Mouse (Mus musculus) urinary bladder, postnatal 10 days (tissue): ENCODE data around the gene Atrip.

Experiments
- DNase-seq: peaks from one replicate; pipeline ENCODE4 v3.0.0; 2022; ENCODE audit warnings: low spot score

The Atrip gene

DNA sequence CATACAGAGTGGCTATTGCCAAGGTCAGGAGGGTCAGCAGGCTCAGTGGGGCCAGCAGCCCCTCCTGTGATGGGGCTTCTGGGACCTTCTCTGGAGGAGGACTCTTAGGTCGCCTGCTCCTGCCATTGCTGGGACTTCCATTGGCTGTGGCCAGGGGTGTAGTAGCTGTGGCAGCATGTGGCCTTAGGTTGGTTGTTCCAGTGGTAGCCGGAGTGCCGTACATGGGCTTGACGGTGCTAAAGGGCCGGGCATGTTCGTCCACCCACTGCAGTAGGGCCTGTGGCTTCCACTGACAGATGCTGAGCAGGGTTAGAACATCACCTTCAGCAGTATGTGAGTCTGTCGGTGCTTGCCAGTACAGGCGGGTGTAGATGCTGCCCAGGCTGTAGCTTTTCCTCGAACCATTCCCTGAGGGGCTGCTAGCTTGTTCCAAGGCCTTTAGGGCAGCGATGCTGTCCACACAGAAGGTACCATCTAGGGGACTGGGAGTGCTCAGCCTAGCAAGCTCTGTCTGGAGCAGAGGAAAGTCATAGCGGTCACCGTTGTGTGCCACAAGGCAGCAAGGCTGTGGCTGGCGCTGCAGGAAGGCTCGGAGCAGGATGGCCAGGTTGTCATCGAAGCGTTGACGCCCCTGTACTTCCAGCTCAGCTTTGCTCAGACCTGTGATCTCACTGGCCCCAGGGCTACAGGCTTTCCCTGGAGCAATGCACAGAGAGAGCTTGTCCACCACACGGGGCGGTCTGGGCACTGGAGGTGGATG, 15.7 kb downstream of the Atrip start:
- DNase-seq, result no peak

DNA sequence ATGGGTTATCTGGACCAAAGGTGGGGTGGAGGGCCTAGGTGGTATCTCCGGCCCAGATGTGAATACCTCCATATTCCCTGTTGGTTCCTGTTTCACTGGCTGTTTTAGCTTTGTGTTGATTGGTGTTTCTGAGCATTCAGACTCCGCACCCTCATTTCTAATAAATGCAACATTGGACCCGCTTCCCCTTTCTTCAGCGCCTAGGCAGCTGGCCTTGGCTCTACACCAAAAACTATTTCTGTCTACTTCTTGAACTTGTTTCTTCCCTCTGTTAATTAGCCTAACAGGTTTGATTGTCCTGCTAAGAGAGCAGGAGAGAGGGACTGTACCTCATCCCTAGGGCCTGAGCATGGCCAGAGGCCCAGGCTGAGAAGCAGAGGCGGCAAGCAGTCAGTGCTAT, 16.4 kb downstream of the Atrip start:
- no peak for DNase-seq

DNA sequence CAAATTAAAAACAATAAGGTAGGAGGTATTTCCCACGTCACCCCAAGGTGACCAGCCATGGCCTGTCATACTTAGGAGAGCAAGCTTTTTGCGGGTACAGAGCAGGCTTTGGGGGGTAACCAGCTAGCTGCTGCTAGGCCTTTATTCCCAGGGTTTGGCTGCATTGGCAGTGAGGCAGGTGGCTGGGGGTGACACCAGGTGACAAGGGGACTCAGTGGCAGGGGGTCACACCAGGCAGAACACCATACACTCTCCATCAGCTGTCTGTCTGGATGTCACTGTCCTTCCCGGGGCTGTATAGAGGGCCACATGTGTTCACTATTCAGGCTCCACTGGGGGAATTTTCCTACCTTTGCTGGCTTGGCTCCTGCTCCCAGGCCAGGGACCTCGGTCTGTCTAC, 17.0 kb downstream of the Atrip start:
- DNase-seq, result no peak

DNA sequence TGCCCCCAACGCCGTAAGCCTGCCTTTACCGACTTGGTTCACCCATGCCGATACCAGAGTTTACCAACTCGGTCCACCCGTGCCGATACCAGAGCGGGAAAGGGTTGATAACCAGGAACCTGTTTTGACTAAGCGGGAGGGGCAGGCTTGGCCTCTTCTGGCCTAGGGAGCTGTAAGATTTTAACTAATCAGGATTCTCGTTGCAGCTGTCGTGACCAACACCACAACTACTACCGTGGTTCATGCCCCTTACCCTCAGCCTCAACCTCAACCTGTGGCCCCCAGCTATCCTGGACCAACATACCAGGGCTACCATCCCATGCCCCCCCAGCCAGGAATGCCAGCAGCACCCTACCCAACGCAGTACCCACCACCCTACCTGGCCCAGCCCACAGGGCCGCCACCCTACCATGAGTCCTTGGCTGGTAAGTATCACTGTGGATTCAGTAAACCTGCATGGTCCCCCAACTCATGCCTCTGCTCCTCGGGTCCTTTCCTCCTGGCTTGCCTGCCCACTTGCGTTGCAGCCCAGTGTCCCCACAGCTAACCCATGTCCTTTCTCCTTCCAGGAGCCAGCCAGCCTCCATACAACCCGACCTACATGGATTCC, 17.7 kb downstream of the Atrip start:
- DNase-seq, result no peak

DNA sequence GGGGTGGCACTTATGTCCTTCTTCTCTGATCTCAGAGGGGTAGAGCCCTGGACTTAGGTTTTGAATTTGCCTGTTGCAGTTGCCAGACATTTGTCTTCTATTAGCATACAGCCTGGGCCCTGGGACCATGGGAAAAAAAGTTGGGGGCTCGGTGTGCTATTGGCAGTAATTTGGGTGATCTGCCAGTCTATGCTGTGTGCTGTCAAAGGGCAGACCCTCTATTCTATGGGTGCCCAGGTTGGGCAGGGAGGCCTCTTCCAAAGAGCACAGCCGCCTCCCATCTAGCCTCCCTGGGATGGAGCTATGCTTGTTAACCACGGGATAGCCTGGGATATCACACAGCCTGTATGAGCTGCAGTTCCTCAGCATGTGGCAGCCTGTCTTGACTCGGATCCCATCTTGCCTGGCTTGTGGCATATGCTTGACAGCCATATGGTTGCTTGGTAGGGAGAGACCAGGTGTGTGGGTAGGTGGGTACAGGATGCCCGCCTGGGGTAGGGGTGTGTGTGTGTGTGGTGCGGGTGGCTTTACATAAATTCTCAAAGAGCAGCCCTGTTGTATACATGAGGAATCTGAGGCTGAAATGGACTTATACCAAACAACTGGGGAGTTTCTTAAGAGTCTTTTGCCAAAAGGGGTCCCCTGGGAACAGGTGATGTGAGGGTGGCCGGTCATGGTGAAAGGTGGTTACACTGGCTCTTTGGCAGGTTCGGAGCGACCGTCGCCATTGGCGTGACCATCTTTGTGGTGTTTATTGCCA, 18.5 kb downstream of the Atrip start:
- DNase-seq, result no peak

DNA sequence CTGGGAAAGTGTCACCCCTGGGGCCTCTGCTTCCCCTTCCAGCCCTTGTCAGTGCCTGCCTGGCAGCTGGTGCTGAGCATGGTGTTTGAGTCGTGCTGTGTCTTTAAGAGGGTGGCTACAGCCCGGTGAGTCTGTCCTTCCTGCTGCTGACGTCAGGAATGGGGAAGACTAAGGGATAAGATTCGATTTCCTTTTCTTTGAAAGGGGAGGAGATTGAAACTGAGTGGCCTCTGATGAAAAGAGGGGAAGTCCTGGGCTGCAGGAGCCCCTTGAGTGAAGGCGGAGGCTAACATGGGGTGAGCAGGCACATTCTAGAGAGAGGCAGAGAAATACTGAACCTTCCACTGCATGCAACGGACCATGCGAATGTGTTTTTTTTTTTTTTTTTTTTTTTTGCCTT, 19.2 kb downstream of the Atrip start:
- no peak for DNase-seq

DNA sequence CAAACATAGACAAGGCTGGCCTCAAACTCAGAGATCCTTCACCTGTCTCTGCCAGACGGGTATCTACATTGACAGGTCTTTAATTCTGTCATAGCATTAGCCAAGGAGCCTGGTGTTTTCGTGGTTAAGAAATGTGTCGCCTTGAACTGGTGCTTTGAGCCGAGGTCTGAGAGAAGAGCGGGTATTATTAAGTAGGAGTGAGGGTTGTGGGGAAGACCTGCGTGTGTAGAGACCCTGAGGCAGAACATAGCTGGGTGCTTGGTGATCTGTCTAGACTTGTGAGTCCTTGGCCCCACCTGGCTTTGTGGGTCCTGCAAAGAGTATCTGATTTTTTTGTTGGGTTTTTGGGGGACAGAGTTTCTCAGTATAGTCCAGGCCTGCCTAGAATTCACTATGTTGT, 20.1 kb downstream of the Atrip start:
- no peak for DNase-seq

DNA sequence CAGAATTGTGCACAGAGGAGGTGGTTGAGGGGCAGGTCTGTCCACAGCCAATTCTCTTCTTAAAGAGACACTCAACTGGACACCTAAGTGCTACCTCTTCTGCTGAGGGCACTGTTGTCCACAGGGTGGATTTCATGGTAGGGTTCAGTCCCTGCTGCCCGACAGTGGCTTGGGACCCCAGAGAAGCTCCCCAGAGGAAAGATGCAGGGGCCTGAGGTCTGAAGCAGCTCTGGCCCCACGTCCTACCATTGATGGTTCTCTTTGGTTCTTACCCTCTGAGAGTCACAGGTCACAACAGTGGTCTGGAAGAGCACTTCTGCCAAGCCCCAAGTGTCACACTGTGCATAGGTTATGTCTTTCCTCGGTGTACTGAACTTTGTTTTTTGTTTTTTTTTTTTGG, 20.6 kb downstream of the Atrip start:
- no peak for DNase-seq

DNA sequence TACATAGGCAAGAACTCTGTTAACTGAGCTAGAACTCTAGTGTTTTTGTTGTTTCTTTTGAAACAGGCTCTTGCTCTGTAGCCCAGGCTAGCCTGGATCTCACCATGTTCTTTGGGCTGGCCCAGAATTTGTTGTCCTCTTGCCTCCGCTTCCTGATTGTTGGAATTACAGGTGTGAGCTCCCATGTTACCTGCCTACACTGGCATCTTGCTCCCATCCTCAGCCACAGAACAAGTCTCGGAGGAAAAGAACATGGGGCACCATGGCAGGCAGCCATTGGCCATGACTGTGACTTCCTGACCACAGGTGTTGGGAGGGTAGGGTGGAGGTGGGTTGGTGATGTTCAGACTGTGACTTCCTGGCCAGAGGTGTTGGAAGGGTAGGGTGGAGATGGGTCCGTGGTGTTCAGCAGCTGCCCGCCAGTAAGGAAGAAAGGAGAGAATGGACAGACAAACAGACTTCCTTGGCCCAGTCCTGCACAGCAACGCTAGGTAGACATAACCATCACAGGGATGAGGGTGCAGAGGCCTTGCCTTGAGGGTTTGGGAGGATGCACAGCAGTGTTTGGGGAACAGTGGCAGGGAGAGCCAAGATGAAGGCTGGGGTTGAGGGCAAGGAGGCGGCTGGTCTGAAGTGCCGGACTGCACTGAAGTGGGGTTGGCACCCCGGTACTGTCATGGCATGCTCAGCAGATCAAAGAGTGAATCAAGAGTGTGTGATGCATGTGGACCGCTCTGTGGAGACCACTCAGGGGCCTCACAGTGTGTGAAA, 21.2 kb downstream of the Atrip start:
- no peak for DNase-seq

DNA sequence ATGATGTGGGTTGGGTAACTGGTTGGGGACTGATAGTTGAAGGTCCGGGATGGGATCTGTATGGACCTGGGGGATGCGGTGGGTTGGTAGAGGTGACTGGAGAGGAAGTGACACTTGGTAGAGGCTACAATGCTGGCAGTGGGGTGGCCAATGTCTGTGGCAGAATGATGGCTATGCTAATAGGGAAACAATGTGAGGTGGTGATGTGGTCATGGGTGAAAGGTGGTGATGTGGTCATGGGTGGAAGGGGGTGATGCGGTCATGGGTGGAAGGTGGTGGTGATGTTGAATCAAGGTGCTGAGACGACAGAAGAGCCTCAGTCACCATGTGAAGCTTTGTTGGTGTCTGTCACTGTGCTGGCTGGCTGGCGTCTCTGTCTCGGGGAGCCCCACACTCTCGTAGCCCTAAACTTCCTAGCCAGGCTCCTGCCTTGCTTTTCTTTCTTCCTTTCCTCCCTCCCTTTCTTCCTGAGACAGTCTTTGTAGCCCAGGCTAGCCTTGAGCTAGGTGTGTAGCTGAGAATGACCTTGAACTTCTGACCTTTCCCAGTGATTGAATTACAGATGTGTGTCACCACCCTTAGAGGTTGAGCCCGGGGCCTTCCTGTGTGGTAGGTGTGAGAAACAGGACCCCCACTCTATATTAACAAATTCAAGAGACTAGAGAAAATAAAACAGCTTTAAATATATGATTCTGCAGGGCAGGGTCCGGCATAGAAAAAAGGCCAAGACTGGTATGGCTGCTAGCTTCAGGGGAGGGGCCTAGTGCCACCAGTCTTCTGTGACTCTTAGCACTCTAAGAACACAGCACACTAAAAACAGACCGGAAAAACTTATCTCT, 22.1 kb downstream of the Atrip start:
- DNase-seq, result no peak

DNA sequence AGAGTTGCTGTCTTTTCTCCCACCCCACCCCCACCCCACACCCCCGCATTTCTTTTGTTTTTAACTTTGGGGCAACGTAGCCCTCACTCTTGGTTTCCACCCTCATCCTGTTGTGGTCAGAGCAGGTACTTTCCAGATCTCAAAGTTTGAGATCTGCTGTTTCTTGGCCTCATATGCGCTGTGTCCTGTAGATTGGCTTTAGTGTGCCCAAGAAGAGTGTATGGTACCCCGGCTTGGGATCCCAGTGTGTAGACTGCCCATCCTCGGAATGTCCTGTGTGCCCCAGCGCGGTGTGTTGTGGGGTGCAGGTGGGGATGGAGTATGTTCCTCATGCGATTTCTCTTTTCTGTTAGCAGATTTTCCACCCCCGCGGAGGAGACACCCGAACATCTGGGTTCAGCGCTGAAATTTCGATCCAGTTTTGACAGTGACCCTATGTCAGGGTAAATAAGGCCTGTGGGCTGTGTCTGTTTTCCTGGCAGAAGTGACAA, 22.9 kb downstream of the Atrip start:
- DNase-seq, result no peak

DNA sequence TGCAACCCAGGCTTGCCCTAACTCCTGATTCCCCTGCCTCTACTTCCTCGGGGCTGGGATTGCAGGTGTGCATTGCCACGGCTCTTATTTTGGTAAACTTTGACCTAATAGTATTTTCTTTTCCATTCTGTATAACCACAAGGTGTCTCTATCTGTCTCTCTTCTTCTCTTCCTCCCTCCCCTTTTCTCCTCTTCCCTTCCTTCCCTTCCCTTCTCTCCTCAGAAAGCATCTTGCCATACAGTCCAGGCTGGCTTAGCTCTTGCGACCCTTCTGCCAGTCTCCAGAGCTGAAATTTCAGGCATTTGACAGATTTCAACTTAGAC, 23.3 kb downstream of the Atrip start:
- DNase-seq, result no peak

DNA sequence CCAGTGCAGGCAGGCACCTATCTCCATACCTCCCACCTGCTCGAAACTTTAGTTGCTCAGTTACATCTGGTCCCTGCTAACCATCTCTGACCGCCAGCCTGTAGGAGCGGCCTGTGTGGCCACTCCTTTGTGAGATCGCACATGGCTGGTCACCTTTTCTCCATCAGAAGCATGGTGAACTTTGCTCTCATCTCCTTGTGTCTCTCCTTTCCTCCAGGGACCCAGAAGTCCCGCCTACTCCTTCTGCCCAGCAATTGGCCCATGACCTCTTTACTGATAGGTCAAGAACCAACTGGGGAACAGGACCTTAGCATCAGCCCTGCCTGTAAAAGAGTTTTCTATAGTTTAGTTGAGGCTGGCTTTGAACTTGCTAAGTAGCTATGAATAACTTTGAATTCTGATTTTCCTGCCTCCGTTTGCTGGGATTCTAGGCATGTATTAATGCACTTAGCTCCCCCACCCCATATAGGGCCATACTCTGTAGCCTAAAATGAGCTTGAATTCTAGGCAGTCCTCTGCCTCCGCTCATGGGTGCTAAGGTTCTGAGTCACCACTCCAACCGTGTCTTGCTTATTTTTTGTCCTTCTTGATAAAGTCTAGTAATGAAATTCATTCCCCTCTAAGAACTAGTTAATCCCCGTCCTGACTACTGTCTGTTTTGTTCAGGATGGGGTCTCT, 23.8 kb downstream of the Atrip start:
- no peak for DNase-seq

DNA sequence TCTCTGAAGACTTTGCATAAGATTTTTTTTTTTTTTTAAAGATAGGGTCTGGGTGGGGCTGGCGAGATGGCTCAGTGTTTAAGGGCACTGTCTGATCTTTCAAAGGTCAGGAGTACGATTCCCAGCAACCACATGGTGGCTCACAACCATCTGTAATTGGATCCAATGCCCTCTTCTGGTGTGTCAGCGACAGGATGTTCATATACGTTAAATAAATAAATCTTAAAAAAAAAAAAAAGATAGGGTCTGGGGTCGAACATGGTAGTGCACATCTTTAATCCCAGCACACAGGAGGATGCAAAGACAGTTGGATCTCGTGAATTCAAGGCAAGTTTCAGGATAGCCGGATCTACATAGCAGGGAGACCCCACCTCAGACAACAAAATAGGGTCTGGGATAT, 24.6 kb downstream of the Atrip start:
- DNase-seq, result no peak

DNA sequence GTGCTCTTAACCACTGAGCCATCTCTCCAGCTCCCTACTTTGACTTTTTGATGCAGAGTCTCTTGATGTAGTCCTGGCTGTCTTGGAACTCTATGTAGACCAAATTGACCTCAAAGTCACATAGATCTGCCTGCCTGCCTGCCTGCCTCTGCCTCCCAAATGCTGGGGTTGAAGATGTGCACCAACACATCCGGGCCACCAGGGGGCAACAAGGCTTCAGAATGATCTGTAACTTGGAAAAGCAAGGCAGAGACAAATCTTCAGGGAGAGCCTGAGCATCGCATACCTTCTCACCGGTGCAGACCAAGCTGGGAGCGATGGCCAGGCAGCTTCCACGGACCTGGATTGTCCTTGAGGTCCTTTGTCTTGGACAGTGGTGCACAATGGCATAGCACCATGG, 27.6 kb downstream of the Atrip start:
- DNase-seq, result no peak

DNA sequence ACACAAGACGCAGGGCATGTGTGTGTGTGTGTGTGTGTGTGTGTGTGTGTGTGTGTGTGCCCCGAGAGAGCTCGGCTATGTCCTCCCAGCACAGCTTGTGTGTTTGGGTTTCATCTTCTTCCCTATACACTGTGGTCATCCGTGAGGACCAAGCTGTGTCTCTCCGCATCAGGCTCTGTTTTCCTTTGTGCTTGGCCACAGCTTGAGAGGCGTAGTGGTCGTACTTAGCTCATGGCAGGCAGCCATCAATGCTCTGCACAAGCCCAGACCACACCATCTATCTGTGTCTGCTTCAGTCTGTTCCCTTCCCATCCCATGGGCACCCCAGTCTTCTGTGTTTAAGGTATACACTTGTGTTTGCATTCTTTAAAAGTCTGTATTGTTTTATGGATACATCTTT, 32.6 kb downstream of the Atrip start:
- no peak for DNase-seq

DNA sequence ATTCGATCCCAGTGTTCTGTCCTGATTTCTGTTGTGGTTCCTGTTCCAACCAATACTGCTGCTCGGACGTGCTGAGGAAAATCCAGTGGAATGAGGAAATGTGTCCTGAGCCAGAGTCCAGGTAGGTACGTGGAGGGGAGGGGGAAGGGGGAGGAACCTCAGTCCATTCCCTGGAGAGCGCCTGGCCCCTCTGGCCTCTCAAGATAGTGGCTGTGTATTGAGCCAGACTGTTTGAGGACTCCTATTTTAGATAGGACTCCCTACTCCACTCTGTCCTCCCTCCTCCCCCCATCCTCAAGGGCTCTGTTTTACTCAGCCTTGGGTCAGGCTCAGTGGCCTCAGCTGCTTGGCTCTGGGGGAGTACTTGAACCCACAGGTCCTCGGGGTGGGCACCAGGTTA, 33.0 kb downstream of the Atrip start:
- DNase-seq, result no peak

DNA sequence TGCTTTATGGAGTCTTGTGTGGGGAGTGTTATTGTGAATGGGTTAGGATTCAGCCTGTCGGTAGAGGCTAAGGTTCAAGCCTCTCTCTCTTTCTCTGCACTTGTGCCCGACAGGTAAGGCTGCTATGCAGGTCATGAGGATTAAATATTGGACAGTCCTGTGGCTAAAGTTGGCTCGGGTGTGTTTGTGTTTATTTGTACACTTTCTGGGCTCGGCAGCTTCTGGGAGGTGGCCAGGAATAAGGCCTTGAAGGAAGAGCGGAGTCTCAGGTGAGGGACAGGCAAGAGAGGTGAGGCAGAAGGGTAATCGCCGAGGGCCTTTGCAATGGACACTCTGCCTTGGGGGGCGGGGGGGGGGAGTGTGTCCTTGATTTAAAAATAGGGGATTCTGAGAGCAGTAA, 33.7 kb downstream of the Atrip start:
- DNase-seq, result no peak

DNA sequence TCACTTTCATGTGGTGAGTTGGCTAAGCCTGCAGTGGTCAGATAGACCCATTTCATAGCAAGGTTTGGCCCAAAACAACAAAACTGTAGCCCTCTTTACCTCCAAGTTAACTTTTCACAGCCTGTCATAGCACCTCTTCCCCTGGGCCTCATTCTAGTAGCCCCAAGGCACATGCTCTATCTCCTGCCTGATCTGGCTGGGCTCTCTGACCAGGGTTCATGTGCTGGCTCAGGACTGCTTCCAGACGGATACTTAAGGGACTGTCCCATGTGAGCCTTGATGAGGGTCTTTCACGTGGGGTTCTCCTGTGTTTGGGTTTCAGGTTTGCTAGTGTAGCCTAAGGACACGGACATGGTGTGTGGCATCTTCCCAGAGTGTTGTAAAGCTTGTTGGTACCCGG, 34.2 kb downstream of the Atrip start:
- no peak for DNase-seq

DNA sequence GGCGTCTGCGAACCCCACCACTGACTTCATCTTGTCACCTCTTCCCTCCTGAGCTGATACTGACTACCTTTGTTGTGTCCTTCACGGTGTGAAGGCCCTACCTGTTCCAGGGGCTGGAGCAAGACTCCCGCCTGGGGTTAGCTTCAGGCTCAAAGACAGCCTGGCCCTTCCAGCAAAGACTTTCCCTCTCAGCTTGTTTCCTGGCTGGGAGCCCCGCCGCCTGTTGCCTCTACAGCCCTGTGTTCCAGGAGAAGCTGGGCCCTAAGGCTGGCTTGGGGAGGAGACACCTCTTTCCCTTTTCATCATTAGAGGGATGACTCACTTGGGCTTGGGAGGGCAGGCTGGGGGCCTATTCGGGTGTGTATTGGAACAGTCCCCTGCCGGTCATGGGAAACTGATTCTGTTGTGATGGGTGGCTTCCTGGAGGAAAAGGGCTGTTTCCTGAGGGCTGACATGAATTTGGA, 35.0 kb downstream of the Atrip start:
- DNase-seq, result no peak
